Mouse (Mus musculus): ENCODE data around the gene Padi3. TPM values are rescaled to one million over a fixed set of nuclear protein-coding genes. Genes with fewer than 3 reads are reported as not detected.

Padi3 gene
- polyA plus RNA-seq, 1 experiment from 2014 or later = 0.10 TPM

DNA sequence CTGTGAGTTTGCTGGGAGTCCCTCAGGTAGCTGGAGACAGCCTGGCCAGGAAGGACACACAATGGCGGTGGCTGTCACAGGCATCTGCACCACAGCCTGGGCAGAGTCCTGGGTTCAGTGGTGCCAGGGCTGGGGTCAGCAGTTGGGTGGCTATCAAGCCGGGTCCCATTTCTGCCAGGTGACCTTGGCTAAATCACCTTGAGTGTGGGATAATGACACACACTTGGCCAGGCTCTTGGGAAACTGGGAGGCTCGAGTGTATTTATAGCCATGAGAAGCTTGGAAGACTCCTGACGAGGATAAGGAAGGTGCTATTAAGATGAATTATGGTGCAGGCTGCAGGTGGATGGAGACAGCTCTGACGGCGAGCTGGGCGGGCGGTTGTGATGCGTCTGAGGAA is 5.8 kb downstream of the Padi3 start:
- Histone ChIP-seq H3K4me2 (replicated peaks; ENCODE audit: low read depth, low read length) (no peak overlapping the region), H3K36me3 (ENCODE audit: insufficient read depth, low read length) (no peaks in the 10 kb centered on the region), H3K9ac (replicated peaks; ENCODE audit: low read length) (no peak overlapping the region), H3K27ac (ENCODE audit: low read length) (no peak overlapping the region), H3K27me3 (ENCODE audit: insufficient read depth, low read length) (no peaks in the 10 kb centered on the region; the same call in 1 of the 2 replicates), H3K4me3 (ENCODE audit: low read length) (no peak overlapping the region), H3K9me3 (ENCODE audit: low read length) (no peaks in the 10 kb centered on the region), H3K4me1 (ENCODE audit: insufficient read depth, low read length) (no peaks in the 10 kb centered on the region)
- WGBS = 47% methylated on average over 9 of the region's 9 CpGs
- no peak for ATAC-seq (ENCODE audit: low FRiP score, low TSS enrichment)

DNA sequence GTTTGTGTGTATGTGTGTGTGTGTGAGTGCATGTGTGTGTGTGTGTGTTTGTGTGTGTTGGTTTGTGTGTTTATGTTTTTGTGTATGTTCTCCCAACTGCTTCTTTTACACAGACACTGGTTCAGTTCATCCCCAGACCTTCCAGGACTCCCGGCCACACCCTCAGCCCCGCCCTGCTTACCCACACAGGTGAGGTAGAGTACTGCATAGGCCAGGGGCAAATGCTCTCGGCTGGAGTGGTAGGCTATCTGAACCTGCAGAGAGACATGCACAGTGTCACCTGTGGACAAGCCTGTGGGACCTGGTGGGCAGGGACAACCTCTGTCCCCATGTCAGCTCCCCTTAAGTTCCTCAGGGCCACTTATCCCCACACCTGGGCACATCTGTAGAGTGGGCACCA is 9.1 kb downstream of the Padi3 start:
- Histone ChIP-seq H3K36me3 (ENCODE audit: insufficient read depth, low read length) (no peaks in the 10 kb centered on the region), H3K4me2 (replicated peaks; ENCODE audit: low read depth, low read length) (no peak overlapping the region), H3K4me3 (ENCODE audit: low read length) (no peak overlapping the region), H3K9me3 (ENCODE audit: low read length) (no peaks in the 10 kb centered on the region), H3K4me1 (ENCODE audit: insufficient read depth, low read length) (no peaks in the 10 kb centered on the region), H3K27ac (ENCODE audit: low read length) (no peak overlapping the region), H3K9ac (replicated peaks; ENCODE audit: low read length) (no peak overlapping the region), H3K27me3 (ENCODE audit: insufficient read depth, low read length) (no peaks in the 10 kb centered on the region; the same call in 1 of the 2 replicates)
- WGBS = 82% methylated on average over 3 of the region's 3 CpGs
- no peak for ATAC-seq (ENCODE audit: low FRiP score, low TSS enrichment)

DNA sequence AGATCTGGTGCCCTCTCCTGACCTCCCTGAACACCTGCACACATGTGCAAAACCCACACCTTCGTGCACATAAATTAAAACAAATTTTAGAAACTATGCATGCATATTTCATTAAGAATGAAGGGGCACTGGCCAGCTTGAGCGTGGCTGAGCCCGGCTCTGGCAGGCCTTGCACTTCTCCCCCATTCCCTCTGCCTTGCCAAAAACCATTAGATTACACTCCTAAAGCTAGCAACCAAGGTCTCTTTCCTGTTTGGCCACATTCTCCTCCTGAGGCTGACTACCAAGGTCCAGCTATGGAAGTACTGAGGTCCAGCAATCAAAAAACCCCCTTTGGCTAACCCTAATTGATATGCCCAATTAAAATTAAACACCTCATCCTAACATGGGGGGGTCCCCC is 13.7 kb downstream of the Padi3 start:
- Histone ChIP-seq H3K27me3 (ENCODE audit: insufficient read depth, low read length) (no peaks in the 10 kb centered on the region), H3K4me2 (replicated peaks; ENCODE audit: low read depth, low read length) (no peak overlapping the region), H3K9me3 (ENCODE audit: low read length) (no peaks in the 10 kb centered on the region), H3K4me3 (ENCODE audit: low read length) (no peak overlapping the region), H3K9ac (replicated peaks; ENCODE audit: low read length) (no peak overlapping the region), H3K4me1 (ENCODE audit: insufficient read depth, low read length) (peaks cover 3% of the 10 kb centered on the region; the same call in 1 of the 2 replicates), H3K27ac (ENCODE audit: low read length) (no peak overlapping the region), H3K36me3 (ENCODE audit: insufficient read depth, low read length) (no peaks in the 10 kb centered on the region)
- ATAC-seq (ENCODE audit: low FRiP score, low TSS enrichment) = no peak
- 82% methylated on average over 3 of the region's 3 CpGs for WGBS

DNA sequence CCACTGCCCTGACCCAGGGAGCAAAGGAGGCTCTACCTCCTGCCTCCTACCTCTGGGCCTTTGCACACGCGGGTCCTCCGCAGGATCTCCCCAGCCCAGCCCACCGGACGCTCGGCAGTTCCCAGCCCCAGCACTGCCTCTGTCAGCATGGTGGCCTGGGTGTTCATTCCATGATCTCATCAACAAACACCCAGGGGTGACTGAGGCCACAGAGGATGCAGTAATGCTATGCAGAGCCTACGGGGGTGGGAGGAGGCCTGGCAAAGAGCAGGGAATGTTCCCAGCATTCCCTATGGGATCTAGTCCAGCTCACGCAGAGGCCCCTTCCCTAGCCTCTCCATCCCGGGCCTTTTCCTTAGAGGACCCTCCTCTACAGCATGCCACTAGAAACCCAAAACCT is 15.8 kb downstream of the Padi3 start:
- H3K27ac ChIP-seq (ENCODE audit: low read length) = no peak overlapping the region
- no peak for ATAC-seq (ENCODE audit: low FRiP score, low TSS enrichment)
- WGBS = 76% methylated on average over 9 of the region's 9 CpGs
- no peak overlapping the region for H3K4me2 ChIP-seq (replicated peaks; ENCODE audit: low read depth, low read length)
- no peak overlapping the region for H3K9ac ChIP-seq (replicated peaks; ENCODE audit: low read length)
- no peaks in the 10 kb centered on the region for H3K9me3 ChIP-seq (ENCODE audit: low read length)
- H3K27me3 ChIP-seq (ENCODE audit: insufficient read depth, low read length) = no peaks in the 10 kb centered on the region
- no peak overlapping the region for H3K4me3 ChIP-seq (ENCODE audit: low read length)
- H3K4me1 ChIP-seq (ENCODE audit: insufficient read depth, low read length) = peaks cover 9% of the 10 kb centered on the region
- H3K36me3 ChIP-seq (ENCODE audit: insufficient read depth, low read length) = no peaks in the 10 kb centered on the region

DNA sequence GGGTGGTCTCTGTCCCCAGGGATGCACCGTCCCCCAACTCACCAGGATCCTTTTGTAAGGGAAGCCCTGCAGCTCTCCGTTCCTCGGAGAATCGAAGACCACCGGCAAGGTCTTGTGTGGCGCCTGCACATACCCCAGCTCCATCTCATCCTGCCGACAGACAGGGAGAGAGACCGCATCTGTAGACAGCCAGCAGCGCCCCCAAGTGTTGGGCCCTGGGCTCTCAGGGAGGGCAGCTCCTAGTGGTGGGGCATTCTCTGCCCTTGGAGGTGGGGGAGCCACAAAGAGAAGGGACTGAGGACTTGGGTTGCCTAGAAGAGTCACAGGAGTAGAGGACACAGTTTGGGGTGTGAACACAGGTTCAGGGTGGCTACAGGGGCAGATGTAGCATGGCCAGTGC is 16.7 kb downstream of the Padi3 start:
- Histone ChIP-seq H3K4me2 (replicated peaks; ENCODE audit: low read depth, low read length) (no peak overlapping the region), H3K36me3 (ENCODE audit: insufficient read depth, low read length) (no peaks in the 10 kb centered on the region), H3K4me3 (ENCODE audit: low read length) (no peak overlapping the region), H3K9me3 (ENCODE audit: low read length) (no peaks in the 10 kb centered on the region), H3K4me1 (ENCODE audit: insufficient read depth, low read length) (peaks cover 12% of the 10 kb centered on the region), H3K9ac (replicated peaks; ENCODE audit: low read length) (no peak overlapping the region), H3K27me3 (ENCODE audit: insufficient read depth, low read length) (no peaks in the 10 kb centered on the region), H3K27ac (ENCODE audit: low read length) (no peak overlapping the region)
- WGBS = 67% methylated on average over 9 of the region's 9 CpGs
- ATAC-seq (ENCODE audit: low FRiP score, low TSS enrichment) = no peak

DNA sequence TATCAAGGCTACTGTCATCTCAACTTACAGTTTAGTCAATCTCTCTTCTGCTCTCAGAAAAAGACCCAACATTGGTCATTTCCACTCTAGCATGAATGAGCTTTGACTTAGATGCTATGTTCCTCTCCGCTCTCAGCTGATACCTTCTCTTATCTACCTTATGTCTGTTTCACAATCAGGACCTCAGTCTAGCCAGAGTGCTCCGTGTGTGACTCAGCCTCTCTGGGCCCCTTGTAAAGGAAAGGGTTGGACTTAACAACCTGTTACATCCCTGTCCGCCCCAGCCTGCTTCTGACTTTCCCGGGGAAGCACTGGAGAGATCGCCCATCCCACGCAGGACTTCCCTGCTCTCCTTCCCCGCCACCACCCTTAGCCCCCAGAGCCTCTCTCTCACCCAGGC is 17.9 kb downstream of the Padi3 start:
- H3K4me1 ChIP-seq (ENCODE audit: insufficient read depth, low read length) = peaks cover 12% of the 10 kb centered on the region
- H3K27me3 ChIP-seq (ENCODE audit: insufficient read depth, low read length) = no peaks in the 10 kb centered on the region
- no peaks in the 10 kb centered on the region for H3K36me3 ChIP-seq (ENCODE audit: insufficient read depth, low read length)
- WGBS = 82% methylated on average over 7 of the region's 7 CpGs
- no peak overlapping the region for H3K4me2 ChIP-seq (replicated peaks; ENCODE audit: low read depth, low read length)
- no peaks in the 10 kb centered on the region for H3K9me3 ChIP-seq (ENCODE audit: low read length)
- H3K27ac ChIP-seq (ENCODE audit: low read length) = no peak overlapping the region
- H3K4me3 ChIP-seq (ENCODE audit: low read length) = no peak overlapping the region
- no peak overlapping the region for H3K9ac ChIP-seq (replicated peaks; ENCODE audit: low read length)
- no peak for ATAC-seq (ENCODE audit: low FRiP score, low TSS enrichment)

DNA sequence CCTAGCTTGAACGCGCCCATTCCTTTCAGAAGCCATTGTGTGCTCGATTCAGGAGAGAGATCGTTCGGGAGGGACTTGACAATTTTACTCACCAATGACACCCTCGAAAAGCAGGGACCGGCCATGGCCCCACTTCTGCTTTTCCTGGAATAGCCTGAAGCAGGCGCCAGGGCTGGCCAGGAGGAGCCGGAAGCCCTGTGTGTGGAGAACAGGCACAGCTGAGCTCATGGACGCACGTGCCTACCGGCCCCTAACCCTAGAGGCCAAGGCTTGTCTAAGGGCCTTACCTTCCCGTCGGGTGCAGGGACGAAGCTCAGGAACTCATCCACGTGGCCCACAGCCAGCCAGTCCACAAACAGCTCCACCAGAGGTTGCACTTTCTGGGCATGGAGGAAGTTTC is 19.4 kb downstream of the Padi3 start:
- no peak overlapping the region for H3K4me2 ChIP-seq (replicated peaks; ENCODE audit: low read depth, low read length)
- H3K27me3 ChIP-seq (ENCODE audit: insufficient read depth, low read length) = no peaks in the 10 kb centered on the region
- no peak for ATAC-seq (ENCODE audit: low FRiP score, low TSS enrichment)
- no peaks in the 10 kb centered on the region for H3K36me3 ChIP-seq (ENCODE audit: insufficient read depth, low read length)
- WGBS = 77% methylated on average over 16 of the region's 16 CpGs
- peaks cover 12% of the 10 kb centered on the region for H3K4me1 ChIP-seq (ENCODE audit: insufficient read depth, low read length)
- no peaks in the 10 kb centered on the region for H3K9me3 ChIP-seq (ENCODE audit: low read length)
- no peak overlapping the region for H3K4me3 ChIP-seq (ENCODE audit: low read length)
- H3K27ac ChIP-seq (ENCODE audit: low read length) = no peak overlapping the region
- no peak overlapping the region for H3K9ac ChIP-seq (replicated peaks; ENCODE audit: low read length)

DNA sequence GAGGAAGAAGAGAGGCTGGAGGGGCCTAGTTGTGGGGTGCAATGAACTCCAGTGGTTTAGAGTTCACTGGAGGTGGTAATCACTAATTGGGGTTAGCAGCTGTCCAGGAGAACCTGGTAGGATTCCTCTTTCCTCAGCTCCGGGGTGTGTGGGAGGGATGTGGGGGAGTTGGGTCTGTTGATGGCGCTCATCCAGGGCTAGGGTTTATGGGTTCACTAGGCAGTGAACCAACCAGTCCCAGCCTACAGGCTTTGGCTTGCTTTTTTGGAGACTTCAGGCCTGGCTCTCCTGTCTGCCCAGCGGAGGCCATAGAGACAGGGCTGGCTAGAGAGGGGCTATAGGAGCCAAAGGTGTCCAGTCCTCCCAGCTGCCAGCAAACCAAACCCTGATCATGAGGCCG is 20.5 kb downstream of the Padi3 start:
- H3K4me1 ChIP-seq (ENCODE audit: insufficient read depth, low read length) = peaks cover 9% of the 10 kb centered on the region
- H3K9ac ChIP-seq (replicated peaks; ENCODE audit: low read length) = no peak overlapping the region
- no peaks in the 10 kb centered on the region for H3K9me3 ChIP-seq (ENCODE audit: low read length)
- WGBS = 47% methylated on average over 4 of the region's 4 CpGs
- no peak overlapping the region for H3K4me3 ChIP-seq (ENCODE audit: low read length)
- H3K27me3 ChIP-seq (ENCODE audit: insufficient read depth, low read length) = no peaks in the 10 kb centered on the region
- no peak overlapping the region for H3K27ac ChIP-seq (ENCODE audit: low read length)
- no peak for ATAC-seq (ENCODE audit: low FRiP score, low TSS enrichment)
- no peaks in the 10 kb centered on the region for H3K36me3 ChIP-seq (ENCODE audit: insufficient read depth, low read length)
- H3K4me2 ChIP-seq (replicated peaks; ENCODE audit: low read depth, low read length) = no peak overlapping the region

DNA sequence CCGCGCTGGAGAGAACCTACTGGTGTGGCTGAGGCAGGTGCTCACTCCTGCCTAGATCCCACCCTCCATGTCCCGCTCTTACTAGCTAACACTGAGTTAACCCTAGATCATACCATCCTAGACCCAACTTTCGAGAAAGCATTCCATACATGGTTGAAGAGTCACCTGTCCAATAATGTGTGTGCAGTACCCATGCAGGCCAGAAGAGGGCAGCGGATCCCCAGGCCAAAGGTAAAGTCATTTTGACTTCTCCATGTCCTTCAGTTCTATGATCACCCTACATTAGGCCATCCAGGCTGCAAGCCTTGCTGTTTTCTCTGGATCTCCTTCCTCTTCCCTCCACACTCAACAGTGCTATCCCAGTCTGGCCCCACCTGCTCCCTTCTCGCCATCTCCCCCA is 21.5 kb downstream of the Padi3 start:
- 41% methylated on average over 6 of the region's 6 CpGs for WGBS
- no peak overlapping the region for H3K4me2 ChIP-seq (replicated peaks; ENCODE audit: low read depth, low read length)
- no peaks in the 10 kb centered on the region for H3K9me3 ChIP-seq (ENCODE audit: low read length)
- H3K27ac ChIP-seq (ENCODE audit: low read length) = no peak overlapping the region
- no peak overlapping the region for H3K4me3 ChIP-seq (ENCODE audit: low read length)
- H3K36me3 ChIP-seq (ENCODE audit: insufficient read depth, low read length) = no peaks in the 10 kb centered on the region
- no peak overlapping the region for H3K9ac ChIP-seq (replicated peaks; ENCODE audit: low read length)
- no peaks in the 10 kb centered on the region for H3K27me3 ChIP-seq (ENCODE audit: insufficient read depth, low read length)
- ATAC-seq (ENCODE audit: low FRiP score, low TSS enrichment) = peak; percentile 5; the same call in 1 of the 2 replicates
- H3K4me1 ChIP-seq (ENCODE audit: insufficient read depth, low read length) = peaks cover 9% of the 10 kb centered on the region

DNA sequence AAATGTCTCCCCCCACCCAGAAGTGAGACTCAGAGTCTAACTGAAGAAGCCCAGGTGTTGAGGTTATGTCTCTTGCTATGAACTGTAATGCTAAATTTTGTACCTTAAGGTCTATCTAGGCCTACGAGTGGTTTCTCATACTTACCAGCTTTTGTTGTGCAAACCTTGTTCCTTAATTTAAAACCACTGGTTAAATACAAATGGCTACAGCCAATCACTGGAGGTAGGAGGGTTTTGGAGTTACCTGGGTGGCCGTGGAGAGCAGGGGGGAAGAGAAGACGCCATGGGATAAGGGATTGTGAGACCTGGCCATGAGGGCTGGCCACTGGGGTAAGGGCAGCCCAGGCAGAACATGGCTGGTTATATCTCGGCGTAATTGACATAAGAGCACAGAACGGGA is 22.2 kb downstream of the Padi3 start:
- Histone ChIP-seq H3K9ac (replicated peaks; ENCODE audit: low read length) (no peak overlapping the region), H3K4me3 (ENCODE audit: low read length) (no peak overlapping the region), H3K27me3 (ENCODE audit: insufficient read depth, low read length) (no peaks in the 10 kb centered on the region), H3K9me3 (ENCODE audit: low read length) (no peaks in the 10 kb centered on the region), H3K27ac (ENCODE audit: low read length) (no peak overlapping the region), H3K4me2 (replicated peaks; ENCODE audit: low read depth, low read length) (no peak overlapping the region), H3K36me3 (ENCODE audit: insufficient read depth, low read length) (no peaks in the 10 kb centered on the region), H3K4me1 (ENCODE audit: insufficient read depth, low read length) (peaks cover 9% of the 10 kb centered on the region)
- 87% methylated on average over 6 of the region's 6 CpGs for WGBS
- ATAC-seq (ENCODE audit: low FRiP score, low TSS enrichment) = no peak

DNA sequence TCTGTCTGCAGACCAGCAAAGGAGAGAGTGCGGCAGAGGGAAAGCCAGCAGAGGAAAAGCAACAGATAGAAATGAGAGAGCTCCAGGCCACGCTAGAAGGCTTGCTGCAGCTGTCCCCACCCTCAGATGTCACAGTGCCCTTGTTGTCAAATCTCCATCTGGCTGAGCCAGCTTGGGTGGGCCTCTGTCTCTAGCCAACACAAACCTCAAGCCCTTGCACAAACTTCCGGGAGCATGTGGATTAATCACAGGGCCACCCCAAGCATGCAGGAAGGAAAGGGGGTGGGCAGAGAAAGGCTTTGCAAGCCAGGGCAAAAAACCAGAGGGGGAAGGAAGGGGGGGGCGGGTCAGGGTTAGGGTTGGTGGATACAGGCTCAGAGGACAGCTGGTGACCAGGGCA is 23.0 kb downstream of the Padi3 start:
- H3K9me3 ChIP-seq (ENCODE audit: low read length) = no peaks in the 10 kb centered on the region
- no peak overlapping the region for H3K27ac ChIP-seq (ENCODE audit: low read length)
- H3K4me1 ChIP-seq (ENCODE audit: insufficient read depth, low read length) = peaks cover 9% of the 10 kb centered on the region
- no peak for ATAC-seq (ENCODE audit: low FRiP score, low TSS enrichment)
- no peak overlapping the region for H3K4me2 ChIP-seq (replicated peaks; ENCODE audit: low read depth, low read length)
- no peak overlapping the region for H3K9ac ChIP-seq (replicated peaks; ENCODE audit: low read length)
- H3K36me3 ChIP-seq (ENCODE audit: insufficient read depth, low read length) = no peaks in the 10 kb centered on the region
- no peak overlapping the region for H3K4me3 ChIP-seq (ENCODE audit: low read length)
- 49% methylated on average over 4 of the region's 4 CpGs for WGBS
- no peaks in the 10 kb centered on the region for H3K27me3 ChIP-seq (ENCODE audit: insufficient read depth, low read length)
